Mouse (Mus musculus): ENCODE data around the gene Gm28778.
"Not testable (repeated sequence)": the region's sequence is repeated elsewhere in the genome, so short reads cannot be mapped to it uniquely, and the experiment has no call there.

Gm28778 gene

DNA sequence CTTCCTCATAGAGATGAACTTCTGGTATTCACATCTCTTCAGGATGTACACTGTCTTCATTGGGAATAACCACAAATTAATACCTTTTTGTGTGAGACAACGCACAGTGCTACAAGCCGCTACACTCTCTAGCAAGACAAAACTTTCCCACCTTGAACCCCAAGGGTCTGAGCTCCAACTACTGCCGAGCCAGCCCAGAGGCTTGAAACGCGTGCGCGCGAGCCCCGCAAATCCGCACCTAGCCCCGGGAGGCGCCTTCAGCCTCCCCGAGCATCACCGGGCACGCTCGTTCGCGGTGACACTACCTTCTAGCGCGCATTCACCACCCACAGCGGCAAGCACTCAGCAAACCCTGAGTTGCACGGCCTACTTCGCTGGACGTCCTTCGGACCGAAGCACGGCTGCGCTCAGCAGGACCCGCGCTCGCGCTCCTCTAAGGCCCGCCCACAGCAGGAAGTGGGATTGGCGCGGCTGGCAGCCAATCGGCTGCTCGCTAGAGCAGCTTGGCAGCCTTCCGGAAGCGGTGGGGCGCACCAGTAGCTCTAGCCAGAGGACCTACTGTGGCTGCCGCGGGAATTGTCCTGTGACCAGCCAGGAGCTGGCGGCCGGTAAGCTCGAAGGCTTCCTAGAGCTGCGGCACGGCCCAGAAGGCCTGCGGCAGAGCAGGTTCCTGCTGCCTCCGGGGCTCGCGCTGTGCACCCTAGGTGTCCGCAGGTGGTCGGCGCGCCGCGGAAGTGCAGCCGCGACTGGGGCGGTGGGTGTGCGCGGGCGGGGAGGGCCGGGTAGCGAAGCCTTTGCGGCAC is at the start of gene Gm28778, which contains the start of the genes Pms1 and Ormdl1:
Gm28778 (plus strand) TSS at position 531 of the 803 bp plus-strand sequence.
Pms1 (minus strand) TSS at position 438 of the 803 bp plus-strand sequence.
Ormdl1 (plus strand) TSS at position 515 of the 803 bp plus-strand sequence.
- peak; percentile 94 for DNase-seq (ENCODE audit: low spot score)

DNA sequence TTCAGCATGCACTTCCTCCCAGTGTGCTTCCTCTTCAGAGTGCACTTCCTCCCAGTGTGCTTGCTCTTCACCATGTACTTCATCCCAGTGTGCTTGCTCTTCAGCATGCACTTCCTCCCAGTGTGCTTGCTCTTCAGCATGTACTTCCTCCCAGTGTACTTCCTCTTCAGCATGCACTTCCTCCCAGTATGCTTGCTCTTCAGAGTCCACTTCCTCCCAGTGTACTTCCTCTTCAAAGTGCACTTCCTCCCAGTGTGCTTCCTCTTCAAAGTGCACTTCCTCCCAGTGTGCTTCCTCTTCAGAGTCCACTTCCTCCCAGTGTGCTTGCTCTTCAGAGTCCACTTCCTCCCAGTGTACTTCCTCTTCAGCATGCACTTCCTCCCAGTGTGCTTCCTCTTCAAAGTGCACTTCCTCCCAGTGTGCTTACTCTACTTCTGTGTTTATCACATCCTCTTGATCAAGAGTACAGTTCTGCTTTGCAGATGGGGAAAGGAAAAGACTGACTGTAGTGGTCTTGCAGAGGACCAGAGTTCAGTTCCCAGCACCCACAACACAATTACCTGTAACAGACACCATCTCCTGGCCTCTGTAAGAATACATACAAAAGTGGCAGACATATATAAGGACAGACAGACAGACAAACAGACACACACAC is 31.8 kb upstream of the Gm28778 start:
- DNase-seq (ENCODE audit: low spot score): not testable (repeated sequence)

DNA sequence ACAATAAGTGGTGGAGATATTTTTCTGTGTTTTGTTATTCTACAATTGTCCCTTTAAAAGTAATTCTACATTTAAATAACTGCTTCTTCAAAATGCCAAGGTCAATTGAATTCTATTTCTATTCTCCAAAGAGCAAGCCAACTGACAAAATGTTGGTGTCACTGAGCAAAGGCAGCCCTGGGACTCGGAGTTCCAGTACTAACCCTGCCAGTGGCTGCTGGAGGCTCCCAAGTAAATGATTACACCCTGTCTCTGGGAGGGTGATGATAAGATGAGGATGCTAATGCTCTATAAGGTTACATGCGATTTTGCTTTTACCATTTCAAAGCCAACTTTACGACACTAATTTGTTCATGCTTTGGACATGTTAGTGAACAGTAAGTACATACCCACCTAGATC is 27.0 kb upstream of the Gm28778 start:
- no peak for DNase-seq (ENCODE audit: low spot score)

DNA sequence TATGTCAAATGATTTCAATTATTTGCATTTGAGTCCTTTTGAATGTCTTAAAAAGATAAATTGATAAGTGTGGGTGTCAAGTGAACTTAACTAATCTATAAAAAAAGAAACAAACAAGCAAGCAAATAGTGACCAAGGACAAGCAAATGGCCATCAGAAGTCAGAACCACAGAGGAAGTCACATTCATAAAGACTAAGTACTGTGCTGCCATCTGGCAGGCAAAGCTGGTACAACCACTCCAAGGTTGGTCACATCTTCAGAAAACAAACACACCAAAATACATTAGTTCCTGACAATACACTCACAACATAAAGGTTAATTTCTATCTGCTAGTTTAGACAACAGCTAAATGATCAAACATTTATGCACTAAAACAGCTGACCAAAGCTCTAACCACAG is 24.3 kb upstream of the Gm28778 start:
- DNase-seq (ENCODE audit: low spot score): no peak

DNA sequence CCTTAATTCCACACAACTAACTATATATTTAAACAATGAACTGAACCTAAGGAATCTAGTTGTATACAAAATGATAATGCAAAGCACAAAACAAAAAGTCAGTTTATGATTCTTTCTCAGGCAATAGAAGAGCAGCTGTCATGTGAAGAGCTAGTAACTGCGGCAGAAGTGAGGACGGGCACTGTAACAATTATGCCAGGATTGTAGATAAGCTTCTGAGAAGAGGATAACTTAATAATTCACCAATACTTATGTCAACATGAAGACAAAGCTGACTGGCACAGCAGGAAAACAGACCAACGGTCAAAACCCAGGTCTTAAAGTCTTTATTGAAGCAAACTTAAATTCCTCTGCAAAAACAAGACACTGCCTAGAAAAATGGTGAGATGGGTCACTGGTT is 5.7 kb upstream of the Gm28778 start:
- no peak for DNase-seq (ENCODE audit: low spot score)

DNA sequence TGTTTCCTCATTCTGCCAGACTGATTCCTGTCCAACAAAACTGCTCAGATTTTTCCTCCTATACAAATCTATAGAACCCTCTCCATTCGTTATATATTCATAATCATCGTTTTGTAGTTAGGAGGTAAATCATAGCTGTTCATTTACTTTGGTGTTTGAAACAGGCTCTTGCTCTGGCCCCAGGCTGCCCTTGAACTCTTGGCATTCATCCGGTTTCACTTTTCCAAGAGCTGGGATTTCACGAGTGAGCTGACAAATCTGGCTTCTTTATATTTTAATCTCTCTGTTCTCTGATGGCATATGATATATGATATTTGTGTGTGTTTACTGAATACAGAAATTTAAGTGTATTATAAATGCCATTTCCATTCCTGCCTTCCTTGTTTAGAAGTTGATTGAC is 3.6 kb downstream of the Gm28778 start:
- DNase-seq (ENCODE audit: low spot score): no peak

DNA sequence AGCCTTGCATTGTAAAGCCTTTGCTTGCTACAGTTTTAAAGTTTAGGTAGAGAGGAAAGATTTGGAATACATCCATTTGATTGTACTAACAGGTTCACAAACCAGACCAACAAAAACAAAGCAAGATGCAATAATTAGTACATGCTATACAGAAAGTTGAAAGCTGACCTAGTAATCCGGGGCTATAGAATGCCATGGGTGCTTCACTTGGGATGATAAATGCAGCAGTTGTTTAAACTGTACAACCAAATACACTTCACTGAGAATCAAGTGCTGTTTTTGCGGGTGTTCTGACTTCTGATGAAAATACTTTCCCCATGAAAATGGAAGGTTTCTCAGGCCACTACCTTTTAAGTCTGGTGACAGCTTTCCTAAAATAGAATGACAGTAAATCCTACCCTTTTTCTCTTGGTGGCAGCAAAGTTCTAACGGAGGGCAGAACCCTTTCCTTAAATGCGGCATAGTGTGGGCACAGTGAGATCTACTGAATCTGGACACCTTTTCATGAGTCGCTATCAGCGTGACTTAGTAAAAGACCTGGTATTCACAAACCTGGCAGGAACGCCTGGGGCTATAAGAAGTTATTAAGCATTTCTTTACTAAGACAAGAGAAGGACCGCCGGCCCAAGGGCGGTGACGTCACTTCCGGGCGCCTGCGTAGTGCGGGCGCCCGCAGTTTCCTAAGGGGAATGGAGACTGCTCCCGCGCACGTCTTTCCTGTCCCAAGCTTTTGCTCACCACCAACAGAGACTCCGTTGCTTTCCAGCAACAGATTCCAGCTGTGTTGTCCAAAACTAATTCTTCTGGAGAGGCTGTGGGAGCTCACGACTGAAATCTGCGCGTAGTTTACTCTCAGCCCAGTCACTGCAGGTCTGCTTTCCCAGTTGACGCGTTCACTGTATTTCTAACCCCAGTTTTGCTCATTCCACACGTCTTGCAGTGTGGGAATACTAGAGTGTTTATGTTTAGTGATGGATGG is 16.4 kb downstream of the Gm28778 start, which contains the start of gene Osgepl1:
Osgepl1 (plus strand) TSS at position 636 of the 979 bp plus-strand sequence.
- peak; percentile 81 for DNase-seq (ENCODE audit: low spot score)

DNA sequence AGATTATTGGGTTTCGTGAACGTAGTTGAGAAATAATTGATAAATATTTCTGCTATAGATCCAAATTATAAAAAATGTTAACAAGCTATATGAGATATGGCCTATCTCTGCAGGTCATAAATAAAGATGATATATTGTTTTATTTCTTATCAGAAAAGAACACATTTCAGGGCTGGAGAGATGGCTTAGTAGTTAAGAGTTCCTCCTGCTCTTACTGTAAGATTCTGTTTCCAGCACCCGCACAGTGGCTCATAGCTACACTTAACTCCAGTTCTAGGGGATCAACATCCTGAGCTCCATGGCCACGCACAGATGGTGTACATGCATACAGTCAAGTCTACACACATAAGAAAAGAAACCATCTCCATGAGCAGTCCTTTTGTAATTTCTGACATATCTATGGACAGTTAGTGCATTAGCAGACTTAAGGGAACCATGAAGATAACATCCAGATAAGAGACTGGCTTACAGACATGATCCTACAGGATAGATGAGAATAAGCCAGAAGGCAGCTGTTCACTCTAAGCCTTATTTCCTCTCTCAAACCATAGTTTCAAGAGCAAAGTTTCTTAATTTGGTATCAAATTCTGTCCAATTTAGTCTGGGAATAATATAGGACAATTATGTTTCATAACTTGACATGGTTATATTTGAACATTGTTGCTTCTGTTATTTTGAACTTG is 24.9 kb downstream of the Gm28778 start:
- no peak for DNase-seq (ENCODE audit: low spot score)

DNA sequence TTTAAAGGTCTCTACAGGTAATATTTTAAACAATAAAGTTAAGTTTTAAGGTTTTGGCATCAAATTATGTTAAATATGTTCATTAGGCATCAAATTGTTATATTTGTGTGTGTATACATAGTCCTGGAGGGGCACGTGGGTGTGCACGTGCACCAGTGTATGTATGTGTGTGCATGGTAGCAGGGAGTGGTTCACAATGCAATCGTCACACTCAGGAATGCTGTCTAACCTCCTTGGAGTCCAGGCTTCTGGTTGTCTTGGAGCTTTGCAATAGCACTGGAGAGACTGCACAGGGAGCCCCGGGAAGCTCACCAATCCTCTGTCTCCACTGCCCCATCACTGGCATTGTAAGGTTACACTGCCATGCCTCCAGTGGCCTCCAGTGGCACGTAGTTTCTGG is 26.3 kb downstream of the Gm28778 start:
- no peak for DNase-seq (ENCODE audit: low spot score)

DNA sequence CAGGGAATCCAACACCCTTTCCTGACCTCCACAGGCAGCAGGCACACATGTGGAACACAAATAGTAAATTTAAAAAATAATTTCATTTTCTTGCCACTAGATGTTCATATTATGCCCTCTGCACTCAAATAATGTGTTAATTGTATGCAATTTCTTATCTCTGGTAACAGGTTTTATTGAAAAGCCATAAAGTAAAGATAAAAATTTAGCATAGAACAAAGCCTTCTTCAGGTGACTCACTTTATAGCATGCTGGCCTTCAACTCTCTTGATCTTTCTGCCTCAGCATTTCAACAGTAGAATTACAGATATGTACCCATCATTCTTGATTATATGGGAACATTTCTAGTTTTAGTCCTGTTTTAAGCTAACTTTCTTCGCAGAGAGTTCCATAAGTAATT is 27.4 kb downstream of the Gm28778 start:
- DNase-seq (ENCODE audit: low spot score): no peak

DNA sequence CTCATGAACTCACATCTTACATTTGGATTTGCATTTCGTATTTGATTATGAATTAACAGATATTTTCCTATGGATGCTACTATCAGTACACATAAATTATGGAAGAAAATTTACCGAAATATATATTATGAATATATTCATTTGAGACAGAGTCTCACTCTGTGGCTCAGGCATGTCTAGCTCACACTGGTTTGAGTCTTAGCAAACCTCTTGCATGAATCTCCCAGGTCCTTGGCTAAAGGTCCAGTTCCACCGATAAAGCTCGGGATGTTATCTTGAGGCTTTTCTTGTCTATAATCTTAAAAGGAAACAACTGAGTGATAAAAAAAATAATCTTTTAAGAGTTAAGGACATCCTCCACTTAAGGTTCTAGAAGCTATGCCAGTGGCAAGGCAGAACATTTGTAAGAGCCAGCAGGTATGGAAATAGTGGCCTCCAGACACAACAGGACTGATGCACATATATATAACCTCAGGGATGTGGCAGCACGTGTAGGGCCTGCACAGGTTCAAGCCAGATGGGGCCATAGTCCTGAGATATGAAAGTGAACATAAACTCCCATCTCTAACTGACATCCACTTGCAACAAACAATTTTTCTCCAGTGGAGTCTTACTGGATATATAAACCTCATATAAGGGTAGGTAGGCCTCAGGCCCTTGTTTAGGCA is 28.1 kb downstream of the Gm28778 start:
- DNase-seq (ENCODE audit: low spot score): no peak

DNA sequence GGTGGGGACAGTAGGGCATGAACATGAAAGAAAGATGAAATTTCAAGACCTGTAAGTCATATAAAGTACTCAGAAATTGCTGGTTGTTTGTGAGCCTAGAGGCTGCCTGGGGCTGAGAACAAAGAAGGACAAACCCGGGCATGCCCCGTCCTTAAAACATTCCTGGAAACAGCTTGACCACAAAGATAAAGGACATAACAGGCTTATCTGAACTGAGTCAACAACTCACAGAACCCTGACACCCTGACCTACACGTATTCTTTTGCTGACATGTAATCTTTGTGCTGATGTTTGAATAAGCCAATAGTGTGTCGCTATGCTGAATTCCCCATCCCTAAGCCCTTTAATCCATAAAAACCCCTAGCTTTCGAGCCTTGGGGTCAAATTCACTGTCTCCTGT is 36.6 kb downstream of the Gm28778 start:
- DNase-seq (ENCODE audit: low spot score): not testable (repeated sequence)

DNA sequence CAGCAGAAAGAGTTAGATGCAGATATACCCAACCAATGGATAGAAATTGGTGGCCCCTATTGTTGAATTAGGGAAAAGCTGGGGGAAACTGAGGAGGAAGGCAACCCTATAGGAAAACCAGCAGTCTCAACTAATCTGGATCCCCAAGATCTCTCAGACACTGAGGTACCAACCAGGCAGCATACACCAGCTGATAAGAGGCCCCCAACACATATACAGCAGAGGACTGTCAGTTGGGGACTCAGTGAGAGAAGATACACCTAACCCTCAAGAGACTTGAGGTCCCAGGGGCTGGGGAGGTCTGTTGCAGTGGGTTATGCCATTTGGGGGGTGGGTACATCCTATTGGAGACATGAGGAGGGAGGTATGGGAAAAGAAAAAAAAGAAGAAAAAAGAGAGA is 38.6 kb downstream of the Gm28778 start:
- no peak for DNase-seq (ENCODE audit: low spot score)

DNA sequence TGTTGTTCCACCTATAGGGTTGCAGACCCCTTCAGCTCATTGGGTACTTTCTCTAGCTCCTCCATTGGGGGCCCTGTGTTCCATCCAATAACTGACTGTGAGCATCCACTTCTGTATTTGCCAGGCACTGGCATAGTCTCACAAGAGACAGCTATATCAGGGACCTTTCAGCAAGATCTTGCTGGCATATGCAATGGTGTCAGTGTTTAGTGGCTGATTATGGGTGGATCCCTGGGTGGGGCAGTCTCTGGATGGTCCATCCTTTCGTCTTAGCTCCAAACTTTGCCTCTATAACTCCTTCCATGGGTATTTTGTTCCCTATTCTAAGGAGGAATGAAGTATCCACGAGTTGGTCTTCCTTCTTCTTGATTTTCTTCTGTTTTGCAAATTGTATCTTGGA is 40.5 kb downstream of the Gm28778 start:
- DNase-seq (ENCODE audit: low spot score): not testable (repeated sequence)

DNA sequence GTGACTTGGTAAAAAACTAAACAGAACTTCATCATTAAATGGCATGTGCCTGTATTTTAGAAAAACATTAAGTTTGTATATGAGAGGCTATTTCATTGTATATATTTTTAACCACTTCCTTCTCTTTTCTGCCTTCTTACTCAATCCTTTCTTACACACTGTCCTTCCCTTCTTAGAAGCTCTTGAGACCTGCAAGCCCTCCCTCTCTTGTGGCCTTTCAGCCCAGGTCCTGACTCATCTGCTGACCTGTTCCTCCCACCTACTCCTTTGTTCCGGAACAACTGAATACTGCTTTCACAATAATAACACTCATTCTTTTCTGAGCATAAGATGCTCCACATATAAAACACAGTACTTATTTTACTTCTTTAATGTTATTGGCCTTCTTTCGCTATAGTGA is 44.2 kb downstream of the Gm28778 start:
- no peak for DNase-seq (ENCODE audit: low spot score)

DNA sequence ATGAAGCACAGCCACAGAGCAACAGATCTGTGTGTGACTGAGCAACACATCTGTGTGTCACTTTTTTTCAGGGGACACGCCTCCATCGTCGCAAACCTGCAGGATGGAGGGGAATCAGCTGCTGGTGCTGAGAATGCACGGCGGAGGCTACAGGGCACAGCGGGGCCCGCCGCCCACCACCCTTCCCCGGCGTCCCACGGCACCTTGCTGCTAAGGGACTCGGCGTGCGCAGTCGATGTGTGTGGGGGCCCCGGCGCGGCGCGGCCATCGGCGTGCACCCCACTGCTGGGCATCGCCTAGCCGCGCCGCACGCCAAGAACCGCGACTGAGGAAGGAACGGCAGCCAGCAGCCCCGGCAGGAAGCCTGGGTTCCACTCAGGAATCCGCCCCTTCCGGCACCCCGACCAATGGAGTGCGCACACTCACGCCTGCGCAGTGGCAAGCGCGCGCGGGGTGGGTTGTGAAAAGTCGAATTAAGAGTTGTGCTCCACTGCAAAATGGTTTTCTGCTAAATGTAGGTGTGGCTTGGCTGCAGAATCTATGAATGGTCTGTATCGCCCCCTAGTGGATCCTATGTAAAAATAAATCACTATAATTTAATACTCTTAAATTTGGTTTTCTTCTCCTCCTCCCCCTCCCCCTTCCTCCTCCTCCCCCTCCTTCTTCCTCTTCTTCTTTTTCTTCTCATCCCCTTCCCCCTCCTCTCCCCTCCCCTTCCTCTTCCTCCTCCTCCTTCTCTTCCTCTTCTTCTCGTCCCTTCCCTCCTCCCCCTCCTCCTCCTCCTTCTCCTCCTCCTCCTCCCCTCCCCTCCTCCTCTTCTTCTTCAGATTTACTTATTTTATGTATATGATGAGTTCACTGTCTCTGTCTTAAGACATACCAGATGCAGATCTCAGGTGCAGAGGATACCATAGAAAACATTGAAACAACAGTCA is 55.7 kb downstream of the Gm28778 start, which contains the start of the genes Asdurf, Gm28551 and Asnsd1:
Asdurf (minus strand) TSS at position 293 of the 935 bp plus-strand sequence.
Gm28551 (minus strand) TSS at position 341 of the 935 bp plus-strand sequence.
Asnsd1 (minus strand) TSS at position 426 of the 935 bp plus-strand sequence.
- peak; percentile 96 for DNase-seq (ENCODE audit: low spot score)

DNA sequence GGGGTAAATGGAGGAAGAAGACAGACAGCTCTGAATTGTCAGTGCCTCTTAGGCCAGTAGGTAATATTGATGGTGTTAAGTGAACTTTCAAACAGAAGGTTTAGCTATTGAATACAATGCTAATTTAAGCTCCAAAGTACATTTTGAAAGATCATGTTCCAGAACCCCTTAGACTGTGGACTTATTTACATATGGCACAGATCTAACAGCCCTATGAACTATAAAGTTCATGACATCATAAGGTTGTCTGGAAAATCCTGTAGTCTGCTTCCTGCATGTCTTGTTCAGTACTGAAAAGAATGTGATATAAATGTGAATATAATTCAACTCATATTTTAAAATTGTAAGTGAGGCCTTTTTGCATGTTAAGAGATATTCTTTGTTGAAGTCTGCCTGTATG is 62.1 kb downstream of the Gm28778 start:
- no peak for DNase-seq (ENCODE audit: low spot score)

All from urinary bladder, postnatal 25 days (tissue).